Mouse (Mus musculus): ENCODE measurements around the gene Mbnl1.

DNA sequence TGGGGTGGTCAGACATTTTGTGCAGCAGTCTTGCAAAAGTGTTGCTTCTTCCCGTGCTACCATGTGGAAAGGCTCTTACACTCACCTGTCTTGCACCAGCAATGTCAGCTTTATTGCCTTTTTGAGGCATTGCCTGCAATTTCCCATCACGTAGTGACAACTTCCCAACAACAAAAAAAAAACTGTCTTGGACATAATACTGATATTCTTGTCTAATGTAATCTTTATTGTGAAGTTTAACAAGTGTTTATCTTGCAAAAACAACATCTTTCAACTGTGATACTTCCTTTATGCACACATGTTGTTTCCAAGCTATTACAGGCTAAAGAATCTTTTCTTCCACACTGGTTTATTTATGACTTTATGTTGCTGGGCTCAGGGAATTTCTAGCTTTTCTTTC is 5.8 kb downstream of the Mbnl1 start:
- TF ChIP-seq POLR2A (IDR thresholded peaks at IDR 0.05; ENCODE audit: low read depth, low read length): no peak
- TF ChIP-seq CTCF (conservative IDR thresholded peaks at IDR 0.05 in 1 of 2, IDR thresholded peaks at IDR 0.05 in 1 of 2; ENCODE audit: low read depth in 2 of 2, low read length in 2 of 2): no peak
- TF ChIP-seq ETS1 (conservative IDR thresholded peaks at IDR 0.05; ENCODE audit: low read depth, low read length): no peak
- TF ChIP-seq RCOR1 (conservative IDR thresholded peaks at IDR 0.05; ENCODE audit: low read depth, low read length): no peak
- TF ChIP-seq RAD21 (IDR thresholded peaks at IDR 0.05; ENCODE audit: low read depth, low read length): no peak
- no peak for TF ChIP-seq E2F4 (IDR thresholded peaks at IDR 0.05; ENCODE audit: insufficient replicate concordance, low read depth, low read length)
- TF ChIP-seq ELF1 (IDR thresholded peaks at IDR 0.05; ENCODE audit: low read depth, low read length): no peak
- TF ChIP-seq MAZ (IDR thresholded peaks at IDR 0.05; ENCODE audit: low read depth, low read length): no peak

Measured in CH12.LX (cell line).